Mouse (Mus musculus) intestine, postnatal 0 days (tissue): ENCODE results near the gene Dab1. TPM values are rescaled to one million over a fixed set of nuclear protein-coding genes. Genes with fewer than 3 reads are reported as not detected.

Source experiments
- ATAC-seq: fragments of 200-750 bp; cut with Nextera tagmentation; 2 replicates; pipeline ENCODE4 v1.8.0; 2017; ENCODE audit warnings: mild to moderate bottlenecking, moderate TSS enrichment, moderate library complexity
- H3K27ac ChIP-seq: fragments of 300-500 bp; sonication (generic); 2 replicates; pipeline ENCODE4 v1.5.1; 2014; ENCODE audit warnings: mild to moderate bottlenecking, low read depth, low read length, moderate library complexity
- H3K27me3 ChIP-seq: fragments of 300-500 bp; sonication (generic); replicated peaks from 2 replicates; pipeline ENCODE4 v1.6.1; 2014; ENCODE audit warnings: low read length, mixed read lengths; ENCODE audit not compliant: control insufficient read depth, insufficient read depth
- H3K36me3 ChIP-seq: fragments of 300-500 bp; sonication (generic); 2 replicates; pipeline ENCODE4 v1.6.1; 2014; ENCODE audit warnings: mild to moderate bottlenecking, moderate library complexity; ENCODE audit not compliant: control insufficient read depth, insufficient read depth
- H3K4me1 ChIP-seq: fragments of 300-500 bp; sonication (generic); replicated peaks from 2 replicates; pipeline ENCODE4 v1.6.1; 2014; ENCODE audit warnings: antibody characterized with exemption, low read length, mixed read lengths; ENCODE audit not compliant: control insufficient read depth, insufficient read depth
- H3K4me2 ChIP-seq: fragments of 300-500 bp; sonication (generic); replicated peaks from 2 replicates; pipeline ENCODE4 v1.6.1; 2014; ENCODE audit warnings: low read depth, mild to moderate bottlenecking, moderate library complexity
- H3K4me3 ChIP-seq: fragments of 300-500 bp; sonication (generic); 2 replicates; pipeline ENCODE4 v1.5.1; 2014; ENCODE audit warnings: low read depth, low read length
- H3K9ac ChIP-seq: fragments of 300-500 bp; sonication (generic); 2 replicates; pipeline ENCODE4 v1.6.1; 2014; ENCODE audit warnings: mild to moderate bottlenecking, low read depth, low read length
- H3K9me3 ChIP-seq: fragments of 300-500 bp; sonication (generic); 2 replicates; pipeline ENCODE4 v1.6.1; 2016; ENCODE audit warnings: mixed run types; ENCODE audit not compliant: control insufficient read depth
- CTCF ChIP-seq: sonication (generic); IDR thresholded peaks from 2 replicates; pipeline ENCODE4 v1.5.1; 2016; ENCODE audit warnings: low read depth, mild to moderate bottlenecking, control low read depth, antibody characterized with exemption, moderate library complexity
- WGBS: fragments of 180-500 bp; shearing (Covaris S2); extraction: QIAGEN DNeasy Blood & Tissue Kit; methylation state at CpG from one replicate; pipeline ENCODE4 v1.1.7; 2014; 5-methylcytosine and 5-hydroxymethylcytosine counted together
- polyA plus RNA-seq: library from polyadenylated mRNA; unstranded; fragments of >200 nt; fragmentation: Nextera tagmentation; extraction: Ambion mirVana; gene quantifications from 2 replicates; pipeline ENCODE4 v1.2.1, GENCODE M21; 2015

Gene Dab1
- polyA plus RNA-seq, 1 experiment from 2014 or later: 61.3 TPM

GRCm38 (mm10) chr4:104691026-104691425 lies 1071.9 kb downstream of the Dab1 start:
- H3K4me3 ChIP-seq: no peak overlapping the region
- 90% methylated on average over 7 of the region's 7 CpGs for WGBS
- no peak for ATAC-seq

GRCm38 (mm10) chr4:104694188-104694587 lies 1075.0 kb downstream of the Dab1 start:
- H3K27ac ChIP-seq: no peak overlapping the region
- no peaks in the 10 kb centered on the region for H3K9me3 ChIP-seq
- H3K4me3 ChIP-seq: no peak overlapping the region
- no peak for TF ChIP-seq CTCF
- ATAC-seq: no peak
- no peak overlapping the region for H3K9ac ChIP-seq
- 80% methylated on average over 11 of the region's 11 CpGs for WGBS
- no peaks in the 10 kb centered on the region for H3K4me1 ChIP-seq
- no peaks in the 10 kb centered on the region for H3K36me3 ChIP-seq
- no peak overlapping the region for H3K4me2 ChIP-seq
- no peaks in the 10 kb centered on the region for H3K27me3 ChIP-seq

More at GRCm38 (mm10) chr4:104691026-104691425, 1071.9 kb downstream of the Dab1 start:
- Histone ChIP-seq H3K36me3 (no peaks in the 10 kb centered on the region), H3K4me1 (no peaks in the 10 kb centered on the region), H3K9ac (no peak overlapping the region), H3K4me2 (no peak overlapping the region), H3K9me3 (no peaks in the 10 kb centered on the region), H3K27me3 (no peaks in the 10 kb centered on the region), H3K27ac (no peak overlapping the region)
- TF ChIP-seq CTCF: no peak

GRCm38 (mm10) chr4:104696522-104696921 lies 1077.4 kb downstream of the Dab1 start:
- WGBS: 90% methylated on average over 3 of the region's 3 CpGs
- no peak overlapping the region for H3K4me2 ChIP-seq
- no peak for ATAC-seq
- no peak overlapping the region for H3K4me3 ChIP-seq
- no peaks in the 10 kb centered on the region for H3K9me3 ChIP-seq
- H3K9ac ChIP-seq: no peak overlapping the region
- no peak for TF ChIP-seq CTCF
- H3K27ac ChIP-seq: no peak overlapping the region
- no peaks in the 10 kb centered on the region for H3K27me3 ChIP-seq
- H3K4me1 ChIP-seq: no peaks in the 10 kb centered on the region
- no peaks in the 10 kb centered on the region for H3K36me3 ChIP-seq

- Histone ChIP-seq H3K36me3 (no peaks in the 10 kb centered on the region), H3K27me3 (no peaks in the 10 kb centered on the region), H3K9me3 (no peaks in the 10 kb centered on the region), H3K9ac (no peak overlapping the region), H3K4me3 (no peak overlapping the region), H3K27ac (no peak overlapping the region), H3K4me1 (no peaks in the 10 kb centered on the region), H3K4me2 (no peak overlapping the region)
- WGBS: 79% methylated on average over 4 of the region's 4 CpGs
- no peak for TF ChIP-seq CTCF
- no peak for ATAC-seq
Observed at GRCm38 (mm10) chr4:104697703-104698102, 1078.5 kb downstream of the Dab1 start.

GRCm38 (mm10) chr4:104705664-104706645 lies 1086.8 kb downstream of the Dab1 start:
- ATAC-seq: no peak
- 73% methylated on average over 10 of the region's 10 CpGs for WGBS
- H3K27me3 ChIP-seq: no peaks in the 10 kb centered on the region
- H3K9me3 ChIP-seq: no peaks in the 10 kb centered on the region
- H3K9ac ChIP-seq: no peak overlapping the region
- no peak overlapping the region for H3K27ac ChIP-seq
- TF ChIP-seq CTCF: no peak
- H3K36me3 ChIP-seq: peaks cover 7% of the 10 kb centered on the region; the same call in 1 of the 2 replicates
- H3K4me3 ChIP-seq: no peak overlapping the region
- no peak overlapping the region for H3K4me2 ChIP-seq
- H3K4me1 ChIP-seq: no peaks in the 10 kb centered on the region

- peaks cover 11% of the 10 kb centered on the region; the same call in 1 of the 2 replicates for H3K36me3 ChIP-seq
- no peak overlapping the region for H3K27ac ChIP-seq
- no peaks in the 10 kb centered on the region for H3K9me3 ChIP-seq
- no peak for ATAC-seq
- no peaks in the 10 kb centered on the region for H3K27me3 ChIP-seq
- no peak overlapping the region for H3K4me3 ChIP-seq
- WGBS: 86% methylated on average over 15 of the region's 15 CpGs
- no peak for TF ChIP-seq CTCF
- H3K9ac ChIP-seq: no peak overlapping the region
- H3K4me2 ChIP-seq: no peak overlapping the region
- H3K4me1 ChIP-seq: peaks cover 5% of the 10 kb centered on the region; the same call in 1 of the 2 replicates
Observed at GRCm38 (mm10) chr4:104712338-104713083, 1093.4 kb downstream of the Dab1 start.
